Mouse (Mus musculus): ENCODE results near the gene Cd9.

DNA sequence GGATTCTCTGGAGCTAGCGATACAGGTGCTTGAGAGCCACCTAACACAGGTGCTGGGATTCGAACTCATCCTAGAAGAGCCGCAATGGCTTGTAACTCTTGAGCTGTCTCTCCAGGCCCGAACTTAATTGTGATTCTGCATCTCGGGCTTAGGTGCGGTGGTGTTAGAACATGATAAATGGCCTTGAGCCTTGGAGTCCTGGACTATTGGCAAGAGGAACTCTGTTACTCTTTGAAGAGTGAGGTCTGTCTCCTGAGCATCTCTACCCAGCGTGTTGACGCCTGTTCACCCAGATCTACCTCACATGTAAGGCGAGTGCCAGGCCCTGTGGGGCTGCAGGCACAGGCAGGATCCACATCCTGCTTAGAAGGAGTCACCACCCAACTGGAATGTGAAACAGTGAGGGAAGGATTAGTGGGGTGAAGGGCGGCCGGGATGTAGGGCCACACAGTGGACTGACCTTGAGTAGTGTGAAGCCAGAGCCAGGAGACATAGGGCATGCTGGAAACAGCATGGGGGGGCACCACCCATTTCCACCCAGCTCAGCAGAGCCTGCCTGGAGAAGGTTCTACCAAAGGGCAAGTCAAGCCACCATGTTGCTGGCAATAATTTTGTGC lies 8.7 kb upstream of the Cd9 start:
- TF ChIP-seq CTCF (IDR thresholded peaks at IDR 0.05; ENCODE audit: control insufficient read depth, insufficient read depth, insufficient replicate concordance, low read depth, low read length): no peak
- TF ChIP-seq POLR2A (IDR thresholded peaks at IDR 0.05; ENCODE audit: control insufficient read depth, low read depth, low read length): no peak

Measured in testis, adult 2 months (tissue).